Mouse (Mus musculus): Measurements from ENCODE around the gene Ric8a. TPM values are rescaled to one million over a fixed set of nuclear protein-coding genes. Genes with fewer than 3 reads are reported as not detected.
A peak's percentile ranks its signal among the peaks of the same experiment; 100 is the strongest.

The Ric8a gene
- total and polyA plus RNA-seq, 2 experiments from 2014 or later = 27.8 to 73.8 TPM

GRCm38 (mm10) chr7:140840750-140841735, 15.7 kb upstream of the Ric8a start:
- no peak overlapping the region for H3K4me3 ChIP-seq (ENCODE audit: low read depth, low read length)
- H3K27ac ChIP-seq (ENCODE audit: low read depth) = no peak overlapping the region
- H3K27me3 ChIP-seq (ENCODE audit: control insufficient read depth, insufficient read depth, low read length) = peaks cover 34% of the 10 kb centered on the region; the same call in 1 of the 2 replicates
- no peaks in the 10 kb centered on the region for H3K4me1 ChIP-seq (ENCODE audit: control insufficient read depth, insufficient read depth)
- H3K36me3 ChIP-seq (replicated peaks; ENCODE audit: control insufficient read depth, insufficient read depth, low read length) = no peaks in the 10 kb centered on the region
- no peak overlapping the region for H3K4me2 ChIP-seq (ENCODE audit: low read depth, low read length)
- ATAC-seq (ENCODE audit: insufficient read depth, low read depth) = no peak
- H3K9me3 ChIP-seq (replicated peaks; ENCODE audit: control insufficient read depth, low read length) = no peaks in the 10 kb centered on the region
- TF ChIP-seq CTCF (IDR thresholded peaks at IDR 0.05; ENCODE audit: low read depth) (no peak), EP300 (IDR thresholded peaks at IDR 0.05; ENCODE audit: low read depth) (no peak)
- WGBS = 29% methylated on average over 19 of the region's 19 CpGs
- no peak overlapping the region for H3K9ac ChIP-seq (replicated peaks; ENCODE audit: low read depth, low read length)
- DNase-seq (ENCODE audit: low spot score) = no peak

- no peak overlapping the region for H3K27ac ChIP-seq (ENCODE audit: low read depth)
- no peaks in the 10 kb centered on the region for H3K36me3 ChIP-seq (replicated peaks; ENCODE audit: control insufficient read depth, insufficient read depth, low read length)
- no peak overlapping the region for H3K4me2 ChIP-seq (ENCODE audit: low read depth, low read length)
- no peak overlapping the region for H3K4me3 ChIP-seq (ENCODE audit: low read depth, low read length)
- 60% methylated on average over 7 of the region's 7 CpGs for WGBS
- DNase-seq (ENCODE audit: low spot score) = no peak
- no peak for ATAC-seq (ENCODE audit: insufficient read depth, low read depth)
- no peak overlapping the region for H3K9ac ChIP-seq (replicated peaks; ENCODE audit: low read depth, low read length)
- H3K9me3 ChIP-seq (replicated peaks; ENCODE audit: control insufficient read depth, low read length) = no peaks in the 10 kb centered on the region
- no peak for TF ChIP-seq CTCF (IDR thresholded peaks at IDR 0.05; ENCODE audit: low read depth)
- no peak for TF ChIP-seq EP300 (IDR thresholded peaks at IDR 0.05; ENCODE audit: low read depth)
- no peaks in the 10 kb centered on the region for H3K4me1 ChIP-seq (ENCODE audit: control insufficient read depth, insufficient read depth)
- H3K27me3 ChIP-seq (ENCODE audit: control insufficient read depth, insufficient read depth, low read length) = peaks cover 34% of the 10 kb centered on the region; the same call in 1 of the 2 replicates
Measured at GRCm38 (mm10) chr7:140843806-140844205, 13.0 kb upstream of the Ric8a start.

DNA sequence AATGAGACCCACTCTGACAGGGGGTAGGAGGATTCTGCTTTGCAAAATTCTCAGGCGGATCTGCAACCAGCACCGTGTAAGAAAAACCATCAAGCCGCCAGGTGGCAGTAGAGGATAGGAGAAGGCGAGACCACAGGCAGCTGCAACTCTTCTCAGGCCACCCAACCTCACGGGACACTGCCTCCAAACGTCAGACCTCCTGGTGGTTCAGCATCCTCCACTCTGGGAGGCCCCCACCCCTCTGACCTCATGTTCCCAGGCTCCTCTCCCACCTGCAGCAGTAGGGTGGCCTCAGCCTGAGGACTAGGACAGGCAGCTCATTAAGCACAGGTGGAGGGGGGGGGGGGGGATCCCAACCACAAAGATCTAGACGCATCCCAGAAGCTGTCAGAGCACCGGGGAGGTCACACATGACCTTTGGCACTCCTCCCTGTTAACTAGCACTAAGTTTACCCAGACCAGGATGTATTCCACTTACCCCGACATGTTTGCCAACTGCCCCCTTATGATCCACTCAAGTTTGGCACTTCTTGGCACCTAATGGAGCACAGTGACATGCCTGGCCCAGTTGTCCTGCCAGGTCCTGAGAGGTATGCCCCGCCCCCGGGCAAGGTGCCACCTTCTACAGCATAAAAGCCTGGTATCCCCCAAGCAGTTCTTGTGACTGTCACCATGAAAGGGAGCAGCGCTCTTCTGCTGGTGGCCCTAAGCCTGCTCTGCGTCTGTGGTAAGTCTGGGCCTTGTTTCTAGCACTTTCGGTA, 11.7 kb upstream of the Ric8a start, which contains the start of gene Scgb1c1:
TSS of gene Scgb1c1 (plus strand) at position 643 of the 761 bp plus-strand sequence.
- Histone ChIP-seq H3K36me3 (replicated peaks; ENCODE audit: control insufficient read depth, insufficient read depth, low read length) (no peaks in the 10 kb centered on the region), H3K27ac (ENCODE audit: low read depth) (no peak within 1 kb of the TSS), H3K4me2 (ENCODE audit: low read depth, low read length) (no peak within 1 kb of the TSS), H3K9ac (replicated peaks; ENCODE audit: low read depth, low read length) (no peak within 1 kb of the TSS), H3K4me3 (ENCODE audit: low read depth, low read length) (no peak within 1 kb of the TSS), H3K4me1 (ENCODE audit: control insufficient read depth, insufficient read depth) (no peaks in the 10 kb centered on the region), H3K9me3 (replicated peaks; ENCODE audit: control insufficient read depth, low read length) (no peaks in the 10 kb centered on the region), H3K27me3 (ENCODE audit: control insufficient read depth, insufficient read depth, low read length) (peaks cover 26% of the 10 kb centered on the region; the same call in 1 of the 2 replicates)
- peak; percentile 86 for ATAC-seq (ENCODE audit: insufficient read depth, low read depth)
- WGBS = 17% methylated on average over 14 of the region's 14 CpGs
- DNase-seq (ENCODE audit: low spot score) = peak; percentile 81
- peak; percentile 87 for TF ChIP-seq CTCF (IDR thresholded peaks at IDR 0.05; ENCODE audit: low read depth)
- TF ChIP-seq EP300 (IDR thresholded peaks at IDR 0.05; ENCODE audit: low read depth) = no peak; the same call in 1 of the 2 replicates

GRCm38 (mm10) chr7:140845683-140846082, 11.1 kb upstream of the Ric8a start:
- H3K4me3 ChIP-seq (ENCODE audit: low read depth, low read length) = no peak overlapping the region
- no peak overlapping the region for H3K9ac ChIP-seq (replicated peaks; ENCODE audit: low read depth, low read length)
- H3K9me3 ChIP-seq (replicated peaks; ENCODE audit: control insufficient read depth, low read length) = no peaks in the 10 kb centered on the region
- no peak for TF ChIP-seq CTCF (IDR thresholded peaks at IDR 0.05; ENCODE audit: low read depth)
- no peak overlapping the region for H3K27ac ChIP-seq (ENCODE audit: low read depth)
- H3K27me3 ChIP-seq (ENCODE audit: control insufficient read depth, insufficient read depth, low read length) = peaks cover 20% of the 10 kb centered on the region; the same call in 1 of the 2 replicates
- H3K36me3 ChIP-seq (replicated peaks; ENCODE audit: control insufficient read depth, insufficient read depth, low read length) = no peaks in the 10 kb centered on the region
- H3K4me1 ChIP-seq (ENCODE audit: control insufficient read depth, insufficient read depth) = no peaks in the 10 kb centered on the region
- no peak overlapping the region for H3K4me2 ChIP-seq (ENCODE audit: low read depth, low read length)
- ATAC-seq (ENCODE audit: insufficient read depth, low read depth) (no peak), DNase-seq (ENCODE audit: low spot score) (no peak)
- WGBS = 65% methylated on average over 4 of the region's 4 CpGs

- WGBS = 80% methylated on average over 10 of the region's 10 CpGs
- peaks cover 10% of the 10 kb centered on the region; the same call in 1 of the 2 replicates for H3K27me3 ChIP-seq (ENCODE audit: control insufficient read depth, insufficient read depth, low read length)
- ATAC-seq (ENCODE audit: insufficient read depth, low read depth) = no peak
Measured at GRCm38 (mm10) chr7:140846676-140847075, 10.1 kb upstream of the Ric8a start.

More at GRCm38 (mm10) chr7:140846676-140847075, 10.1 kb upstream of the Ric8a start:
- H3K36me3 ChIP-seq (replicated peaks; ENCODE audit: control insufficient read depth, insufficient read depth, low read length) = peaks cover 4% of the 10 kb centered on the region; the same call in 1 of the 2 replicates
- H3K27ac ChIP-seq (ENCODE audit: low read depth) = no peak overlapping the region
- H3K9ac ChIP-seq (replicated peaks; ENCODE audit: low read depth, low read length) = no peak overlapping the region
- H3K4me2 ChIP-seq (ENCODE audit: low read depth, low read length) = no peak overlapping the region
- H3K4me1 ChIP-seq (ENCODE audit: control insufficient read depth, insufficient read depth) = no peaks in the 10 kb centered on the region
- H3K4me3 ChIP-seq (ENCODE audit: low read depth, low read length) = no peak overlapping the region
- no peaks in the 10 kb centered on the region for H3K9me3 ChIP-seq (replicated peaks; ENCODE audit: control insufficient read depth, low read length)
- DNase-seq (ENCODE audit: low spot score) = no peak
- TF ChIP-seq EP300 (IDR thresholded peaks at IDR 0.05; ENCODE audit: low read depth) (no peak), CTCF (IDR thresholded peaks at IDR 0.05; ENCODE audit: low read depth) (no peak)
